Mouse (Mus musculus) kidney, postnatal 0 days (tissue): ENCODE measurements around the gene Fbxo46. TPM values are rescaled to one million over a fixed set of nuclear protein-coding genes. Genes with fewer than 3 reads are reported as not detected.
"Not testable (repeated sequence)": the region's sequence is repeated elsewhere in the genome, so short reads cannot be mapped to it uniquely, and the experiment has no call there.

Source experiments
- ATAC-seq: fragments of 200-750 bp; cut with Nextera tagmentation; replicated peaks from 2 replicates; pipeline ENCODE4 v1.8.0; 2017; ENCODE audit warnings: low read depth, moderate number of reproducible peaks, moderate TSS enrichment, moderate library complexity; ENCODE audit not compliant: low FRiP score
- DNase-seq: peaks from one replicate; pipeline ENCODE4 v3.0.0-alpha.2; 2016; ENCODE audit warnings: low spot score
- H3K27ac ChIP-seq: fragments of 300-500 bp; sonication (generic); 2 replicates; pipeline ENCODE4 v1.5.1; 2014; ENCODE audit warnings: mild to moderate bottlenecking
- H3K27me3 ChIP-seq: fragments of 300-500 bp; sonication (generic); 2 replicates; pipeline ENCODE4 v1.6.1; 2014; ENCODE audit warnings: low read length, mixed read lengths; ENCODE audit not compliant: insufficient read depth
- H3K36me3 ChIP-seq: fragments of 300-500 bp; sonication (generic); 2 replicates; pipeline ENCODE4 v1.6.1; 2014; ENCODE audit warnings: low read length, mixed read lengths; ENCODE audit not compliant: insufficient read depth
- H3K4me1 ChIP-seq: fragments of 300-500 bp; sonication (generic); replicated peaks from 2 replicates; pipeline ENCODE4 v1.6.1; 2014; ENCODE audit warnings: antibody characterized with exemption, low read length, mixed read lengths; ENCODE audit not compliant: insufficient read depth
- H3K4me2 ChIP-seq: fragments of 300-500 bp; sonication (generic); 2 replicates; pipeline ENCODE4 v1.6.1; 2014; ENCODE audit warnings: mild to moderate bottlenecking, low read length, moderate library complexity, mixed read lengths
- H3K4me3 ChIP-seq: fragments of 300-500 bp; sonication (generic); replicated peaks from 2 replicates; pipeline ENCODE4 v1.5.1; 2014; ENCODE audit warnings: low read depth, low read length
- H3K9ac ChIP-seq: fragments of 300-500 bp; sonication (generic); 2 replicates; pipeline ENCODE4 v1.6.1; 2014; ENCODE audit warnings: low read depth, low read length
- H3K9me3 ChIP-seq: fragments of 300-500 bp; sonication (generic); replicated peaks from 2 replicates; pipeline ENCODE4 v1.6.1; 2016; ENCODE audit warnings: low read length, inconsistent platforms, mixed read lengths
- CTCF ChIP-seq: IDR thresholded peaks from 2 replicates; pipeline ENCODE4 v1.5.1; 2016; ENCODE audit warnings: antibody characterized with exemption, low read depth, mild to moderate bottlenecking, moderate library complexity
- whole genome bisulfite sequencing: fragments of 180-500 bp; shearing (Covaris S2); extraction: QIAGEN DNeasy Blood & Tissue Kit; methylation state at CpG from one replicate; pipeline ENCODE4 v1.1.7; 2014; 5-methylcytosine and 5-hydroxymethylcytosine counted together
- polyA plus RNA-seq: library from polyadenylated mRNA; unstranded; fragments of >200 nt; fragmentation: Nextera tagmentation; extraction: Ambion mirVana; gene quantifications from 2 replicates; pipeline ENCODE4 v1.2.1, GENCODE M21; 2015

Gene Fbxo46
- polyA plus RNA-seq, 1 experiment from 2014 or later: 12.1 TPM

DNA sequence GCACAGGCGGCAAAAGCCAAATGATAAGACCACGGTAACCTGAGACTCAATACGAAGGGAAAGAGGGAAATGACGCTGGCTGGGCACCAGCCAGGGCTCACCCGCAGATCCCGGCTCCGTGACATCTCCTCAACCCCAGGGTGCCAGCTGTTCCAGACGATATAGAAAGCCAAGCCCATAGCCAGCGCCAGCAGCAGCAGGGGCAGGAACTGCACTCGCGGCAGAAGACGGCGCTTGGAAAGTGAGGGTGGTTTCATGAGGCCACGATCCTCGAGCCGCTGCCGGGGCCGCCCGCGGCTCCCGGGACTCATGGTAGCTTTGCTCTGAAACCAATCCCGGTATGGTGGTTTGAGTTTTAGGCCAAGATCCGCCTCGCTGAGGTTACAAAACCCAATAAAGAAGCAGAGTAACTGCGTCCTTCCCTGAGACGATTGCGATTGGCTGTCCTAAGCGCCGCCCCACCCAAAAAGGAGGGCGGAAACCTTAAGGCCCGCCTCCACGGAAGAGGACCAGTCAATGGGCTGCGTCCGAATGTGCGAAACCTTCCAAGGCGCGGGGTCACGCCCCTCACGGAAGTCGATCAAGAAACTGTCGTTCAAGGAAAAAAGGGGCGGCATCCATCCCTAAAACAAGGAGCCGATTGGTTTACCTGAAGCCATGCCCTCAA lies 29.3 kb downstream of the Fbxo46 start, which contains the start of gene Qpctl:
TSS of gene Qpctl (minus strand) at position 417 of the 667 bp plus-strand sequence.
- peaks cover 13% of the 10 kb centered on the region for H3K4me1 ChIP-seq
- peak; percentile 100 for DNase-seq
- H3K4me3 ChIP-seq: peak within 1 kb of the TSS; percentile 61
- no peaks in the 10 kb centered on the region for H3K27me3 ChIP-seq
- under 1% methylated on average over 43 of the region's 43 CpGs for WGBS
- no peaks in the 10 kb centered on the region for H3K9me3 ChIP-seq
- TF ChIP-seq CTCF: no peak
- peaks cover 29% of the 10 kb centered on the region for H3K36me3 ChIP-seq
- H3K27ac ChIP-seq: peak within 1 kb of the TSS; percentile 75
- peak within 1 kb of the TSS; percentile 58 for H3K9ac ChIP-seq
- peak within 1 kb of the TSS; percentile 89 for H3K4me2 ChIP-seq
- ATAC-seq: peak; percentile 97

DNA sequence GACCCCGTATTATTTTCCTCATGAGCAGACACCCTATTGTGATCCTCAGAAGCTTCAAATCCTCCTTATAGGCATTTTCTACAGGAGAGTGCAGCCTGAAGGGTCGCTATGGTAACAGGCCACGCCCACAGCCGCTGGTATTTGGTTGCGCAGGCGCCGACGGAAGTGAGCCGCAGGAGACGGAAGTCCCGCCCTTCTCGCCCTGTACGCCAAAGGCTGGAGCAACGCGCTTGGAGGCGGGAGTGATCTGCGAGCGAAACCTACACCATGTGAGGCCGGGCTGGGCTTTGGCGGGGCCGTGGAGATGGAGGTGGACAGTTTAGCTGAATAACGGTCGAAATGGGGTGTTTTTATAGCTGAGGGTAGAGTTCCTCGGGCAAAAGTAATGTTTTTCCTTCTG lies 30.0 kb downstream of the Fbxo46 start, which contains the start of gene Snrpd2:
TSS of gene Snrpd2 (plus strand) at position 97 of the 400 bp plus-strand sequence.
- ATAC-seq (peak; percentile 91), DNase-seq (peak; percentile 97)
- H3K4me2 ChIP-seq: peak within 1 kb of the TSS; percentile 89
- H3K9me3 ChIP-seq: no peaks in the 10 kb centered on the region
- peaks cover 30% of the 10 kb centered on the region for H3K36me3 ChIP-seq
- peak within 1 kb of the TSS; percentile 75 for H3K27ac ChIP-seq
- H3K4me1 ChIP-seq: peaks cover 13% of the 10 kb centered on the region
- no peak for TF ChIP-seq CTCF
- no peaks in the 10 kb centered on the region for H3K27me3 ChIP-seq
- WGBS: 0% methylated on average over 24 of the region's 24 CpGs
- H3K9ac ChIP-seq: peak within 1 kb of the TSS; percentile 58
- peak within 1 kb of the TSS; percentile 61 for H3K4me3 ChIP-seq

DNA sequence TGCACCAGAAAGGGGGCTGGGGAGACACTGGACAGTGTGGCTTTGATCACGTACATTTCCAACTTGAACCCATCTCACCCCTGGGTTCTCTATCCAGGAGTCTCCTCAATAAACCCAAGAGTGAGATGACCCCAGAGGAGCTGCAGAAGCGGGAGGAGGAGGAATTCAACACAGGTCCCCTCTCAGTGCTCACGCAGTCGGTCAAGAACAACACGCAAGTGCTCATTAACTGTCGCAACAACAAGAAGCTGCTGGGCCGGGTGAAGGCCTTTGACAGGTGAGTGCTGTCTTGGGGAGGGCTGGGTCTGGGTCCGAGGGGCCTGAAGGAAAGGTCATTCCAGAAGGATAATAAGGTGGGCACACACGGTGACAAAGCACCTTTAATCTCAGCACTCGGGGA lies 31.5 kb downstream of the Fbxo46 start:
- not testable (repeated sequence) for H3K27me3 ChIP-seq, H3K4me2 ChIP-seq, H3K4me3 ChIP-seq, ATAC-seq, DNase-seq, H3K9me3 ChIP-seq, H3K9ac ChIP-seq, H3K27ac ChIP-seq
- 87% methylated on average over 10 of the region's 10 CpGs for WGBS
- H3K36me3 ChIP-seq: peaks cover 35% of the 10 kb centered on the region
- H3K4me1 ChIP-seq: peaks cover 13% of the 10 kb centered on the region

GRCm38 (mm10) chr7:19154796-19155195 lies 35.1 kb downstream of the Fbxo46 start:
- DNase-seq: no peak
- Histone ChIP-seq H3K27ac (no peak overlapping the region), H3K9ac (no peak overlapping the region), H3K36me3 (peaks cover 29% of the 10 kb centered on the region), H3K4me1 (peaks cover 19% of the 10 kb centered on the region; the same call in 1 of the 2 replicates), H3K4me3 (no peak overlapping the region), H3K4me2 (no peak overlapping the region), H3K9me3 (no peaks in the 10 kb centered on the region), H3K27me3 (0 out of 2 replicates have a peak, but pooled peaks cover 5% of the 10 kb centered on the region)
- no peak for TF ChIP-seq CTCF
- WGBS: 85% methylated on average over 8 of the region's 8 CpGs
- ATAC-seq: no peak

GRCm38 (mm10) chr7:19155825-19156475 lies 36.3 kb downstream of the Fbxo46 start:
- Histone ChIP-seq H3K36me3 (peaks cover 29% of the 10 kb centered on the region), H3K4me3 (no peak overlapping the region), H3K4me1 (peaks cover 15% of the 10 kb centered on the region; the same call in 1 of the 2 replicates), H3K4me2 (no peak overlapping the region), H3K9me3 (no peaks in the 10 kb centered on the region), H3K27ac (no peak overlapping the region), H3K27me3 (0 out of 2 replicates have a peak, but pooled peaks cover 7% of the 10 kb centered on the region), H3K9ac (no peak overlapping the region)
- peak; percentile 54 for TF ChIP-seq CTCF
- peak; percentile 72 for DNase-seq
- ATAC-seq: no peak
- WGBS: 33% methylated on average over 13 of the region's 13 CpGs

DNA sequence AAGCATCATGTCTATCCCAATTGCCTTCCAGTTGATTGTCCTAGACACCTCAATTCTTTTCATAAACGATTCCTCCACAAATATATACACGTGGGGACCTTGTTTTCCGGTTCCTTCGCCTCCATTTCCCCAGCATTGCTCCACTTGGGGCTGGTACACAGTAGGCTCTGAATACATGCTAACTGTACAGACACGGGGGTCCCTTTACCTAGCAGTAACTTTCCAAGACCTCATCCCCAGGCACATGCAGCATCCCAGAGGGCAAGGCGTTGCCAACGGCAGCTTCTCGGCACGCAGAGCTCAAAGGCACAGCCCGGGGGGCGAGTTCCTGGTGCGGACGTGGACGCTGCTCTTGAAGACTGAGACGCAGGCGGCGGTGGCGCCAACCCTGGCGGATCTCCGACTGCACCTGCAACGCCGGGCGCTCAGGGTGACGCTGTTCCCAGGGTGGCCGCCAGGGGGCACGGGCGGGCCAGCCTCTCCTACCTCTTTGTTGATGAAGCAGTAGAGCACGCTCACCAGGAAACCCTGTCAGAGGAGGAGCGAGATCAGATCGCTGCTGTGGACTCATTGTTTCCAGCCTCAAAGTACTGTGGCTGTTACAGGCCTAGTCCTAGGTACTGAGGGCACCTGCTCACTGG lies 37.6 kb downstream of the Fbxo46 start:
- Histone ChIP-seq H3K27ac (no peak overlapping the region), H3K4me2 (peak overlapping the region; percentile 37), H3K9ac (no peak overlapping the region), H3K9me3 (no peaks in the 10 kb centered on the region), H3K4me1 (peaks cover 15% of the 10 kb centered on the region; the same call in 1 of the 2 replicates), H3K4me3 (no peak overlapping the region), H3K27me3 (0 out of 2 replicates have a peak, but pooled peaks cover 7% of the 10 kb centered on the region), H3K36me3 (peaks cover 22% of the 10 kb centered on the region)
- 7% methylated on average over 30 of the region's 30 CpGs for WGBS
- TF ChIP-seq CTCF: peak; percentile 98
- DNase-seq: peak; percentile 88
- ATAC-seq: peak; percentile 71
